Mouse (Mus musculus) small intestine, adult 2 months (tissue): ENCODE measurements around the gene Tspan9. TPM values are rescaled to one million over a fixed set of nuclear protein-coding genes. Genes with fewer than 3 reads are reported as not detected.
A peak's percentile ranks its signal among the peaks of the same experiment; 100 is the strongest.

Experiments
- H3K27ac ChIP-seq: fragments of 200-500 bp; 2 replicates; pipeline ENCODE4 v1.5.1; 2012; ENCODE audit warnings: low read depth, low read length, control low read depth, inconsistent platforms; ENCODE audit not compliant: insufficient read depth
- H3K27me3 ChIP-seq: fragments of 200-500 bp; 2 replicates; pipeline ENCODE4 v1.6.1; 2012; ENCODE audit warnings: mild to moderate bottlenecking, moderate library complexity, low read length, inconsistent platforms; ENCODE audit not compliant: control insufficient read depth, insufficient read depth
- H3K36me3 ChIP-seq: fragments of 200-500 bp; 2 replicates; pipeline ENCODE4 v1.6.1; 2012; ENCODE audit warnings: mild to moderate bottlenecking, low read length, control low read depth, inconsistent platforms; ENCODE audit not compliant: control insufficient read depth, insufficient read depth
- H3K4me1 ChIP-seq: fragments of 200-500 bp; 2 replicates; pipeline ENCODE4 v1.6.1; 2012; ENCODE audit warnings: low read length, inconsistent platforms, mixed read lengths; ENCODE audit not compliant: control insufficient read depth, insufficient read depth, insufficient read length
- H3K4me3 ChIP-seq: fragments of 200-500 bp; 2 replicates; pipeline ENCODE4 v1.5.1; 2012; ENCODE audit warnings: low read depth, mild to moderate bottlenecking, control low read depth, inconsistent platforms, low read length, moderate library complexity
- CTCF ChIP-seq: fragments of 200-500 bp; IDR thresholded peaks from 2 replicates; pipeline ENCODE4 v1.5.1; 2012; ENCODE audit warnings: low read depth, mild to moderate bottlenecking, control low read depth, inconsistent platforms, low read length, moderate library complexity, mixed read lengths; ENCODE audit not compliant: insufficient replicate concordance, insufficient read length; ENCODE audit errors: extremely low read depth
- POLR2A ChIP-seq: fragments of 200-500 bp; IDR thresholded peaks from 2 replicates; pipeline ENCODE4 v1.6.1; 2012; ENCODE audit warnings: low read depth, mild to moderate bottlenecking, control low read depth, inconsistent platforms, low read length, moderate library complexity
- WGBS: fragments of 180-500 bp; shearing (Covaris S2); methylation state at CpG from one replicate; pipeline ENCODE4 v1.1.7; 2018; 5-methylcytosine and 5-hydroxymethylcytosine counted together
- polyA plus RNA-seq: library from polyadenylated mRNA; depleted of rRNA; stranded (reverse); fragments of >200 nt; gene quantifications from 2 replicates; pipeline ENCODE4 v1.2.3, GENCODE M21; 2012

Gene Tspan9
- polyA plus RNA-seq, 1 experiment = 20.6 TPM

DNA sequence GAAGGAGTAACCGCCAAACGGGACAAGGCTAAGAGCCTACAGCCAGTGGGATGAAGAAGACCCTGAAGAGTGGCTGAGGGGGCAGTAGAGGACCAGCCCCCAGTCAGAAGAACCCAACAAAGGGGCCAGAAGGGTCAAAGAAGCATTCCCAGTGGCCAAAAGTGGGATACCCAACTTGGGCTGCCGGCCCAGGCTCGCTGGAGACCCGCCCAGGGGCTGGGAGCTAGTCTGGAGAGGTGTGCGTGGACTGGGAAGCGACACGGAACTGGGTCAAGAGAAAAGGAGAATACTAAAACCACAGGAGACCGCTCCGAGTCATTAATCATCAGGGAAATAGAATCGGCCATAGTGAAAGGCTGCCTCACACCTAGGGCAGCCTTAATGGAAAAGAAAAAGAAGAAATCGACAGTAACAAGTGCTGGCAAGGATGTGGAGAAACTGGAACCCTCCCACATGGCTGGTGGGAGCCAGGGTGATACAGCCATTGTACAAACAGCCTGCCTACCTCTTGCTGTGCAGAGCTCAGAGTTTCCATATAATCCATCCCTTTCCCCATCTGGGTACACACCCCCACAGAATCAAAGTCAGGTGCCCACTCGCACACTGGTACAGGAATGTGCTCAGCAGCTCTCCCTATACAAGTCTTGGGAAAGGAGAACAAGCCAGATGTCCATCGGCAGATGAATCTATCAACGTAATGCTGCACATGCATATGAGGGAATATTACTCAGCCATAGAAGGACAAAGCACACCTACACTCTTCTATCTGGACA lies 49.4 kb downstream of the Tspan9 start:
- TF ChIP-seq CTCF (no peak), POLR2A (no peak)
- no peak overlapping the region for H3K4me3 ChIP-seq
- H3K4me1 ChIP-seq = no peaks in the 10 kb centered on the region
- H3K36me3 ChIP-seq = no peaks in the 10 kb centered on the region
- no peaks in the 10 kb centered on the region for H3K27me3 ChIP-seq
- H3K27ac ChIP-seq = no peak overlapping the region
- 72% methylated on average over 15 of the region's 15 CpGs for WGBS

DNA sequence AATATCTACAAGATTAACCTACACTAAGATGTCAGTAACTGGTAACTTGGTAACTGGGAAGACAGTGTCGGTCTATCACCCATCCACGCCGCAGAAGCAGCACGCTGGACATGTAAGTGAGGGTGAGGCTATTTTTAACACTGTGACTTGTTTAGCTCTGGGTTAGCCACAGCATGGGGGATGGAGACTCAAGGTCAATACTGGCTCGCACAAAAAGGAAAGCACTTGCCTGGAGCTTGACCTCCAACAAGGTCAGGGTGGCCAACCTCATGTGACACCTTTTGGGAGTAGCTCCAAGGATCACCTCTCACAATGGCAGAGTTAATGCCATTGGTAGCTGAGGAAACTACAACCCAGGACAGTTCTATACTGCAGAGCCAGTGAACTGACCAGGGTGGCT lies 50.8 kb downstream of the Tspan9 start:
- H3K4me1 ChIP-seq = no peaks in the 10 kb centered on the region
- no peak overlapping the region for H3K27ac ChIP-seq
- H3K27me3 ChIP-seq = no peaks in the 10 kb centered on the region
- TF ChIP-seq CTCF (no peak), POLR2A (no peak)
- H3K36me3 ChIP-seq = no peaks in the 10 kb centered on the region
- H3K4me3 ChIP-seq = no peak overlapping the region
- 65% methylated on average over 5 of the region's 5 CpGs for WGBS

DNA sequence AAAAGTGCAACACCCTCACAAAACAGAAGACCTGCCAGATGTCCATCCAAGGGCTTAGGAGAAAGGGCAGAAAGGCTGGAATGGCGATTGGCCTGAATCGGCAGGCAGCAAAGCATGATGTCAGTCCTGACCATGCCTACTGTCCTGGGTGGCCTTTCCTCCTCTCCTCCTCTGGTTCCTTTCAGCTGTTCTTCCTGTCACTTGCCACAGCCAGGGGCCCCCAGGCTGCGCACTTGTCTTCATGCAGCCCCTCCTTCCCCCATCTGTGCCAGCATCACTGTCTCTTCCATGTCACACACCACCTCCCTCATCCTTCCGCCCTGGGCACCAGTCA lies 51.6 kb downstream of the Tspan9 start:
- Histone ChIP-seq H3K4me1 (no peaks in the 10 kb centered on the region), H3K4me3 (no peak overlapping the region), H3K27me3 (no peaks in the 10 kb centered on the region), H3K27ac (no peak overlapping the region), H3K36me3 (no peaks in the 10 kb centered on the region)
- no peak for TF ChIP-seq POLR2A
- TF ChIP-seq CTCF = no peak
- 84% methylated on average over 4 of the region's 4 CpGs for WGBS

DNA sequence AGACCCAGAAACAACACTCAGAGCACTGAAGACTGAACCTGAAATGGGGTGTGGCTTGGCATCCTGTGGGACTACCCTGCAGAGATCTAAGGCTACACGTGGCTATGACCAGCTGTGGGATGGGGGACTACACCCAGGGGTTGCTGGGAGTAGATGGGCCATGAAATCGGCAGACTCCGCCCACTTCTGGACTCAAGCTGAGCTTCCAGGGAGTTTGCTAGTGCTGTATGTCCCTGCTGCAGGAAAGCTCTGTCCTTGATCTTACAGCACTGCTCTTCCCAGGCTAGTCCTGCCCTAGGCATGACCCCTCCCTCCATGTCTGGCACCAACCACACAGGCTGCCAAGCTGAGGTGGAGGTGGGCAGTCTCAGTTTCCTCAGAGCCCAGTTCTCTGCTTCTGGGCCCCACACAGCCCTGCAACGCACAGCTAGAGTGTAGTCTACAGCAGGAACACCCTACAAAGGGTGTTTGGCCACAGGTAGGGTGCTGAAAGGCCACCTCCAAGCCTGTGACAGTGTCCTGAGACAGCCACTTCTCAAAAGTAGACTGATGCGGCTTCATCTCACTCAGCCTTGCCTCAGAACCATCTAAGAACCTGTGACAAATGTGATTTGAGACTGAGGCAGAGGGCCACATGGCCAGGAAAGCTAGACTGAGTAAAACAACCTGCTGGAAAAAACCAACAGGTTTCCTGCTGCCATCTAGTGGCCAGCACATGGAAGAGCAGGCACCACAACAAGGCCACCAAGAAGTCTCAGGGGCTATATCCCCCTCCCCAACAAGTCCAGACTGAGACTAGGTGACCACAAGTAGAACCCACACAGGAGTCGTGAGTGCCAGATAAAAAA lies 52.2 kb downstream of the Tspan9 start:
- TF ChIP-seq POLR2A (no peak), CTCF (peak; percentile 86; the same call in 1 of the 2 replicates)
- 33% methylated on average over 6 of the region's 6 CpGs for WGBS
- H3K27me3 ChIP-seq = no peaks in the 10 kb centered on the region
- no peaks in the 10 kb centered on the region for H3K36me3 ChIP-seq
- H3K27ac ChIP-seq = no peak overlapping the region
- no peak overlapping the region for H3K4me3 ChIP-seq
- H3K4me1 ChIP-seq = no peaks in the 10 kb centered on the region

GRCm38 (mm10) chr6:128089770-128090702 lies 53.4 kb downstream of the Tspan9 start:
- H3K36me3 ChIP-seq = no peaks in the 10 kb centered on the region
- H3K4me3 ChIP-seq = no peak overlapping the region
- no peak overlapping the region for H3K27ac ChIP-seq
- H3K27me3 ChIP-seq = no peaks in the 10 kb centered on the region
- no peaks in the 10 kb centered on the region for H3K4me1 ChIP-seq
- 73% methylated on average over 13 of the region's 13 CpGs for WGBS
- no peak for TF ChIP-seq POLR2A

- WGBS = 76% methylated on average over 8 of the region's 8 CpGs
- TF ChIP-seq CTCF = no peak
- TF ChIP-seq POLR2A = no peak
- Histone ChIP-seq H3K4me3 (no peak overlapping the region), H3K27me3 (no peaks in the 10 kb centered on the region), H3K36me3 (no peaks in the 10 kb centered on the region), H3K27ac (no peak overlapping the region; the same call in 1 of the 2 replicates), H3K4me1 (no peaks in the 10 kb centered on the region)
Measured at GRCm38 (mm10) chr6:128088746-128089523, 54.5 kb downstream of the Tspan9 start.
